Mouse (Mus musculus) cerebellum, adult 2 months (tissue): Measurements from ENCODE around the gene Bcas2.
"Not testable (repeated sequence)": the region's sequence is repeated elsewhere in the genome, so short reads cannot be mapped to it uniquely, and the experiment has no call there.

Experiments used
- CTCF ChIP-seq: fragments of 200-500 bp; IDR thresholded peaks from 2 replicates; pipeline ENCODE4 v1.5.1; 2011; ENCODE audit warnings: low read depth, mild to moderate bottlenecking, control low read depth, low read length, moderate library complexity, borderline replicate concordance; ENCODE audit not compliant: insufficient read depth
- POLR2A ChIP-seq: fragments of 200-500 bp; IDR thresholded peaks from 2 replicates; pipeline ENCODE4 v1.6.1; 2011; ENCODE audit warnings: low read length, control low read depth, borderline replicate concordance; ENCODE audit not compliant: insufficient read depth

DNA sequence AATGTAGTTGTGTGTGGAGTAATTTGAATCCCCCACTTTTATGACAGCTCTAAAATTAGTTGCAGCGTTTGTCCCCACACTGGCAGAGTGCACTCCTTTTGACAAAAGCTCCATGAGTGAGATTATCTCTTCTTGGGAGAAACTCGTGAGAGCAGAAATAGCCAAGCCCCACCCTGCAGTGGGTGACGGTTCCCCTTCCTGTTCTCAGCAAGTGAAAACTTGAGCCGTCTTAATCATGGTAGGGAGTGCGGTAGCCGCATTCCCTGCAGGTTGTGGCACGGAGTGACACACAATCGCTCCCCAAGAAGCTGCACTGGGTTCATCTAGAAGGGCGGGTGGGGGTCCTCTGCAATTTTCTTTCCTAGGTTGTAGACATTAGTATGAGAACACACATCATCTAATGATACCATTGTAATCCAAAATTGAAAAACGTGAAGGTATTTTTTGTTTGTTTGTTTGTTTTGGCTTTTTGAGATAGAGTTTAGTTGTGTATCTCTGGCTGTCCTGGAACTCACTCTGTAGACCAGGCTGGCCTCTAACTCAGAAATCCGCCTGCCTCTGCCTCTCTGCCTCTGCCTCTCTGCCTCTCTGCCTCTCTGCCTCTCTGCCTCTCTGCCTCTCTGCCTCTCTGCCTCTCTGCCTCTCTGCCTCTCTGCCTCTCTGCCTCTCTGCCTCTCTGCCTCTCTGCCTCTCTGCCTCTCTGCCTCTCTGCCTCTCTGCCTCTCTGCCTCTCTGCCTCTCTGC lies 31.2 kb upstream of the Bcas2 start:
- not testable (repeated sequence) for TF ChIP-seq CTCF, POLR2A
